Mouse (Mus musculus): ENCODE measurements around the gene Tll1.
A peak's percentile ranks its signal among the peaks of the same experiment; 100 is the strongest.

Gene Tll1

GRCm38 (mm10) chr8:64206024-64206385, at the start of gene Tll1:
Gene Tll1, minus strand, starts transcription at chr8:64206271.
- DNase-seq (ENCODE audit: low spot score) = no peak

- DNase-seq (ENCODE audit: low spot score) = no peak
Measured at GRCm38 (mm10) chr8:64238645-64239044, 32.6 kb upstream of the Tll1 start.

GRCm38 (mm10) chr8:64221600-64221999, 15.5 kb upstream of the Tll1 start:
- DNase-seq (ENCODE audit: low spot score) = no peak

GRCm38 (mm10) chr8:64217644-64218043, 11.6 kb upstream of the Tll1 start:
- no peak for DNase-seq (ENCODE audit: low spot score)

- DNase-seq (ENCODE audit: low spot score) = no peak
Measured at GRCm38 (mm10) chr8:64216252-64216651, 10.2 kb upstream of the Tll1 start.

GRCm38 (mm10) chr8:64215374-64215773, 9.3 kb upstream of the Tll1 start:
- DNase-seq (ENCODE audit: low spot score) = no peak

GRCm38 (mm10) chr8:64214906-64215305, 8.8 kb upstream of the Tll1 start:
- DNase-seq (ENCODE audit: low spot score) = no peak

GRCm38 (mm10) chr8:64206411-64206861, 365 bp upstream of the Tll1 start:
- no peak for DNase-seq (ENCODE audit: low spot score)

- DNase-seq (ENCODE audit: low spot score) = peak; percentile 8
Measured at GRCm38 (mm10) chr8:64205321-64206023, 599 bp downstream of the Tll1 start.

- DNase-seq (ENCODE audit: low spot score) = no peak
Measured at GRCm38 (mm10) chr8:64204801-64205311, 1.2 kb downstream of the Tll1 start.

GRCm38 (mm10) chr8:64204167-64204566, 1.9 kb downstream of the Tll1 start:
- peak; percentile 23 for DNase-seq (ENCODE audit: low spot score)

GRCm38 (mm10) chr8:64198326-64198725, 7.7 kb downstream of the Tll1 start:
- no peak for DNase-seq (ENCODE audit: low spot score)

GRCm38 (mm10) chr8:64193421-64193820, 12.7 kb downstream of the Tll1 start:
- no peak for DNase-seq (ENCODE audit: low spot score)

- DNase-seq (ENCODE audit: low spot score) = no peak
Measured at GRCm38 (mm10) chr8:64187881-64188280, 18.2 kb downstream of the Tll1 start.

GRCm38 (mm10) chr8:64176931-64177330, 29.1 kb downstream of the Tll1 start:
- DNase-seq (ENCODE audit: low spot score) = no peak

- no peak for DNase-seq (ENCODE audit: low spot score)
Measured at GRCm38 (mm10) chr8:64174916-64175315, 31.2 kb downstream of the Tll1 start.

- no peak for DNase-seq (ENCODE audit: low spot score)
Measured at GRCm38 (mm10) chr8:64173759-64174158, 32.3 kb downstream of the Tll1 start.

GRCm38 (mm10) chr8:64152899-64153891, 52.9 kb downstream of the Tll1 start:
- DNase-seq (ENCODE audit: low spot score) = no peak

- no peak for DNase-seq (ENCODE audit: low spot score)
Measured at GRCm38 (mm10) chr8:64152216-64152804, 53.8 kb downstream of the Tll1 start.

GRCm38 (mm10) chr8:64136593-64136992, 69.5 kb downstream of the Tll1 start:
- no peak for DNase-seq (ENCODE audit: low spot score)

GRCm38 (mm10) chr8:64107190-64107589, 98.9 kb downstream of the Tll1 start:
- no peak for DNase-seq (ENCODE audit: low spot score)

GRCm38 (mm10) chr8:64073396-64073795, 132.7 kb downstream of the Tll1 start:
- DNase-seq (ENCODE audit: low spot score) = no peak
